Mouse (Mus musculus) thymus, adult 2 months (tissue): ENCODE measurements around the gene Arrdc3. TPM values are rescaled to one million over a fixed set of nuclear protein-coding genes. Genes with fewer than 3 reads are reported as not detected.

ENCODE experiments used
- DNase-seq: peaks from one replicate; pipeline ENCODE4 v3.0.0; 2021
- H3K27ac ChIP-seq: fragments of 200-500 bp; 2 replicates; pipeline ENCODE4 v1.5.1; 2012; ENCODE audit warnings: low read length, control low read depth; ENCODE audit not compliant: control insufficient read depth, insufficient read depth
- H3K27me3 ChIP-seq: fragments of 200-500 bp; 2 replicates; pipeline ENCODE4 v1.6.1; 2012; ENCODE audit warnings: mild to moderate bottlenecking, low read length, moderate library complexity, mixed read lengths; ENCODE audit not compliant: control insufficient read depth, insufficient read depth
- H3K36me3 ChIP-seq: fragments of 200-500 bp; 2 replicates; pipeline ENCODE4 v1.6.1; 2012; ENCODE audit warnings: mild to moderate bottlenecking, low read length, moderate library complexity; ENCODE audit not compliant: control insufficient read depth, insufficient read depth
- H3K4me1 ChIP-seq: fragments of 200-500 bp; replicated peaks from 2 replicates; pipeline ENCODE4 v1.6.1; 2012; ENCODE audit warnings: low read length; ENCODE audit not compliant: control insufficient read depth, insufficient read depth
- H3K4me3 ChIP-seq: fragments of 200-500 bp; 2 replicates; pipeline ENCODE4 v1.5.1; 2012; ENCODE audit warnings: mild to moderate bottlenecking, low read length, control low read depth, moderate library complexity; ENCODE audit not compliant: control insufficient read depth, insufficient read depth
- CTCF ChIP-seq: fragments of 200-500 bp; IDR thresholded peaks from 2 replicates; pipeline ENCODE4 v1.5.1; 2012; ENCODE audit warnings: mild to moderate bottlenecking, control low read depth, low read length, moderate library complexity, borderline replicate concordance; ENCODE audit not compliant: control insufficient read depth, poor library complexity, insufficient read depth; ENCODE audit errors: extremely low read depth
- POLR2A ChIP-seq: fragments of 200-500 bp; IDR thresholded peaks from 2 replicates; pipeline ENCODE4 v1.6.1; 2012; ENCODE audit warnings: mild to moderate bottlenecking, low read length, control low read depth, moderate library complexity; ENCODE audit not compliant: control insufficient read depth, poor library complexity, insufficient read depth; ENCODE audit errors: extremely low read depth
- WGBS: fragments of 180-500 bp; shearing (Covaris S2); methylation state at CpG from one replicate; pipeline ENCODE4 v1.1.7; 2018; 5-methylcytosine and 5-hydroxymethylcytosine counted together
- polyA plus RNA-seq: library from polyadenylated mRNA; depleted of rRNA; stranded (reverse); fragments of >200 nt; gene quantifications from 2 replicates; pipeline ENCODE4 v1.2.3, GENCODE M21; 2012

Gene Arrdc3
- polyA plus RNA-seq, 1 experiment: 18.9 TPM

DNA sequence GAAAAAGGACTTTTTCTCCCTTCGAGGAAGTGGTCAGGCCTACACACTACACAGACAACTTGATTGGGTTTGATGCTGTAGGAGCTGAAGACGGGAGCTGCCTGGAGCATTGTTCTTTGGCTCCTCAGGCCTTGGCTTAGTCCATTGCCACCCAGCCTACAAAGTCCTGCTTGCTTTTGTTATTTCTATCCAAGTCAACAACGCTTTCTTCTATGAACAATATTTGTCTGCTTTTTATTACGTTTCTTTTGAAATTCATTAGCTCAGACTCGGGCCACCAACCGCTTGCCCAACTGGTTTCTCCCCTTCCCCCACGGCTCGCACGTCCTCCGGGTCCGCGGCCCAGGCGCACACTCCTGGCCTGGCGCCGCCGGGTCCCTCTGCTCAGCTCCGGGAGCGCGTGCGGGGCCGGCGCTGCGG is 458 bp upstream of the Arrdc3 start:
- DNase-seq: no peak
- TF ChIP-seq CTCF (no peak), POLR2A (no peak)

DNA sequence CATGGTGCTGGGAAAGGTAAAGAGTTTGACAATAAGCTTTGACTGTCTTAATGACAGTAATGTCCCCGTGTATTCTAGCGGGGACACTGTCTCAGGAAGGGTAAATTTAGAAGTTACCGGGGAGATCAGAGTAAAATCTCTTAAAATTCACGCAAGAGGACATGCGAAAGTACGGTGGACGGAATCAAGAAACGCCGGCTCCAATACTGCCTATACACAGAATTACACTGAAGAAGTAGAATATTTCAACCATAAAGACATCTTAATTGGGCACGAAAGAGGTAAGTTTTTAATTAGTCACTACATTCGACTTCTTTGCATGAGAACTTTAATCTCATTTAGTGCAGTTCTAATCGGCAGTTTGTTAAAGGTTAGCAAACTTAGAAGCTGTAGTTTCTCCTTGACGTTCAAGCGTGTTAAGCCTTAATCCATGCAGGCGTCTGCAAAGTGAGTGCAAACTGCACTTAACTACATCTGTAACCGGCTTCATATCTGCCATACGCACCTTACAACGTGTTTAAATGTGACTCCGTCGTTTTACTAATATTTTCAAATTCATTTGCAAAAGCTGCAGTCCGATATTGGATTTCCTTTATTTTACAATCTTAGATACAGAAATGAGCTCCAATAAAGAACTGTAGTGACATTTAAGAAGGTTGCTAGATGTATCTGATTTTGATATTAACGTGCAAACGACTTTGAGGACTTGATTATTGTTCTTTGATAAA is 629 bp downstream of the Arrdc3 start:
- Histone ChIP-seq H3K4me3 (no peak overlapping the region), H3K4me1 (peaks cover 3% of the 10 kb centered on the region; the same call in 1 of the 2 replicates), H3K36me3 (0 out of 2 replicates have a peak, but pooled peaks cover 1% of the 10 kb centered on the region), H3K27me3 (no peaks in the 10 kb centered on the region), H3K27ac (no peak overlapping the region; the same call in 1 of the 2 replicates)
- TF ChIP-seq CTCF: no peak
- TF ChIP-seq POLR2A: no peak
- under 1% methylated on average over 23 of the region's 23 CpGs for WGBS
- DNase-seq: peak; percentile 13

More for the DNA sequence above, 458 bp upstream of the Arrdc3 start:
- H3K27ac ChIP-seq: peak overlapping the region; percentile 77
- under 1% methylated on average over 23 of the region's 23 CpGs for WGBS
- H3K27me3 ChIP-seq: no peaks in the 10 kb centered on the region
- no peaks in the 10 kb centered on the region for H3K36me3 ChIP-seq
- peak overlapping the region; percentile 54 for H3K4me3 ChIP-seq
- peaks cover 3% of the 10 kb centered on the region; the same call in 1 of the 2 replicates for H3K4me1 ChIP-seq

DNA sequence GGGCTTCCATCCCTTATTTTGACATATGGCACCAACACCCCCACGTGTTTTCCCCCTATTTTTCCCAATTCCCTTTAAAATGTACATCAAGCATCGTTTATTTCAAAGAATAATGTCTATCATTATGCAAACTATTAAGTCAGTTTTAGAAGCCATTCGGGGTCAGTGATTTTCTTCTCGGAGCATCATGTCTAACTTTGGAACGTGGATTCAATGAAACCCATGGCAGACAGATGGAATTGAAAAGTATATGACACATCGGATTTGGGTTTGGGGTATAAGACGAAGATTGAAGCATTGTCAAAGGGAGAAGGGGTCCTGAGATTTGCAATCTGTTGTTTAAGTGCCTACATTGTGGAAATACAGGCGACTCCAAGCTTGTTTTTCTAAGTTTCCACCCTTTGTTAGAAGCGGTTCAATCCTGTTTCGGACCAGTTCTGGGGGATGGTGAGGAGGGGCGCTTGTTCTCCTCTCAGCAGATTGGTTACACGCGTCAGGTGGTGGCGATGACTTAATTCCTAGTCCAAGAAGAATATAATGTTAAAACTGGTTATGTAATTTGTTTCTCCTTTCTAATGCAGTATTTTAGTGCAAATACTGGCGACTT is 1.3 kb downstream of the Arrdc3 start:
- Histone ChIP-seq H3K4me1 (peaks cover 3% of the 10 kb centered on the region; the same call in 1 of the 2 replicates), H3K27ac (peak overlapping the region; percentile 12; the same call in 1 of the 2 replicates), H3K4me3 (peak overlapping the region; percentile 39), H3K36me3 (0 out of 2 replicates have a peak, but pooled peaks cover 3% of the 10 kb centered on the region), H3K27me3 (no peaks in the 10 kb centered on the region)
- TF ChIP-seq CTCF (no peak), POLR2A (no peak)
- under 1% methylated on average over 15 of the region's 15 CpGs for WGBS
- peak; percentile 40 for DNase-seq

DNA sequence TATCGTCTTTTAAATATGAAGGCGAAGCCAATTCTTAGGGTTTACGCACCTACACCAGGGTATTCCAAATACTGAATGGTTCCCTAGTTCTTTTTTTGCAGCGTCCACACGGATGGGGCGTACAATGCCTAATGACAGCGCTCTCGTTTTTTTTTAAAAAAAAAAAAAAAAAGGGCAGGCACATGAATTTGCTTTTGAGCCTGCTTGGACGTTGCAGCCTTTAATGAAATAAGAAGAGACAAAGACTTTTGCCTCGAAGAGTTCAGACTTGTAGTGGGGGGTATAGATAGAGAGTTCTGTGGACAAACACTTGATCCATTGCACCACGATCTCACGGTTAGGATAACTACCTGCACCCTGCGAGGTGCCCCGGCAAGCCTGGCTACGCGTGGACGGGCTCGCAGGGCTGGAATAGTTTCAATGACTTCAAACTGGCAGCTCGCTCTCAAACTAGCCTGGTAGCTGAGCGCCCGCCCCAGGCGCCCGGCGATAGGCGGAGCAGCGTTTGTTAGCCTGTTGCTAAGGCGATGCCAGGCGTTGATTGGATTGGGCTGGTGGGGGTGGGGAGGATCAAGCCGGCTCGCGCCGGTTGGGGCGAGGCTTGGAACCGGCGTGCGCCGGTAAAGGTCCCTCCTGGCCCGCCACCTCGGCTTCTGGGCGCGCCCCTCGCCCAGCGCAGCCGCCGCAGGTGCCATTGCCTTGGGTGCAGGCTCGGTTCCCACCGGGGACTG is 2.1 kb downstream of the Arrdc3 start:
- H3K27ac ChIP-seq: peak overlapping the region; percentile 92
- TF ChIP-seq CTCF (0 out of 2 replicates have a peak, but pooled peaks have one; percentile 37), POLR2A (peak; percentile 35)
- no peaks in the 10 kb centered on the region for H3K27me3 ChIP-seq
- peak overlapping the region; percentile 96 for H3K4me3 ChIP-seq
- under 1% methylated on average over 47 of the region's 47 CpGs for WGBS
- H3K36me3 ChIP-seq: peaks cover 6% of the 10 kb centered on the region
- DNase-seq: peak; percentile 90
- H3K4me1 ChIP-seq: peaks cover 3% of the 10 kb centered on the region; the same call in 1 of the 2 replicates

DNA sequence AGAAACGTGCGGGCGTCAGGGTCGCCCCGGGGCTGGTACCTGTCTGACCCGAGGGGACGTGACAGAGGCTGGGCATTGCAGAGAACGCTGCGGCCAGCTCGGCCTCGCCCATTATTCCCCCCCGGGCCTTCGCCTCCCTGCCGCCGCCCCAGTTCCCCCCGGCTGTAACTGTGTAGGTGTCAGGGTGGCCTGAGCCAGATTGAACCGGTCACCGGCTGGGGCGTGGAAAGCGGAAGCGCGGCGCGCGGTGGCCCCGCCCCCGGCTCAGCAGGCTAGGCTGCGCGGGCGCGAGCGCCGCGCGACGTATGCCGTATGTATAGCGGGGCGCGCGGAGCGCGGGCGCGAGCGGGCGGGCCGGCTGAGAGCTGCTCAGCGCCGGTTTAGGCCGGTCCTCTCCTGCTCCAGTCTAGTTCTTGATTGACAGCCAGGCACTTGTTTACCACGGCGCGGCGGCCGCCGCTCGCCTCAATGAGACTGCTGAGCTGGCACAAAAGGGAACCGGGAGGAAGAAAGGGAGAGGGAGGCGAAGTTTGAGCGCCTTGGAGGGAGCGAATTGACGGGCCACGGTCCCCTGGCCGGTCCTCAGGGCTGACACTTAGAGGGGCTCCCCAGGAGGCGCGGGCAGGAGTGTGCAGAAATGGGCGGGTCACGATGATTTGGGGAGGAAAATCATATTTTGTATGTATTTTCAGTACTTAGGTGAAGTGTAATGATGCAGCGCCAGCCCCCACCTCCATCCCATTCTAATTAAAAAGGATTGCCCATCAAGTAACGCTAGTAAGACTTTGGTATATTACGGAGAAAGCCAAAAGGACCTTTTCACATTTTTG is 2.9 kb downstream of the Arrdc3 start:
- TF ChIP-seq CTCF: no peak
- peak; percentile 78 for TF ChIP-seq POLR2A
- Histone ChIP-seq H3K36me3 (peaks cover 14% of the 10 kb centered on the region), H3K27ac (peak overlapping the region; percentile 94), H3K4me3 (peak overlapping the region; percentile 96), H3K4me1 (peaks cover 3% of the 10 kb centered on the region; the same call in 1 of the 2 replicates), H3K27me3 (no peaks in the 10 kb centered on the region)
- WGBS: under 1% methylated on average over 70 of the region's 72 CpGs
- DNase-seq: peak; percentile 93

DNA sequence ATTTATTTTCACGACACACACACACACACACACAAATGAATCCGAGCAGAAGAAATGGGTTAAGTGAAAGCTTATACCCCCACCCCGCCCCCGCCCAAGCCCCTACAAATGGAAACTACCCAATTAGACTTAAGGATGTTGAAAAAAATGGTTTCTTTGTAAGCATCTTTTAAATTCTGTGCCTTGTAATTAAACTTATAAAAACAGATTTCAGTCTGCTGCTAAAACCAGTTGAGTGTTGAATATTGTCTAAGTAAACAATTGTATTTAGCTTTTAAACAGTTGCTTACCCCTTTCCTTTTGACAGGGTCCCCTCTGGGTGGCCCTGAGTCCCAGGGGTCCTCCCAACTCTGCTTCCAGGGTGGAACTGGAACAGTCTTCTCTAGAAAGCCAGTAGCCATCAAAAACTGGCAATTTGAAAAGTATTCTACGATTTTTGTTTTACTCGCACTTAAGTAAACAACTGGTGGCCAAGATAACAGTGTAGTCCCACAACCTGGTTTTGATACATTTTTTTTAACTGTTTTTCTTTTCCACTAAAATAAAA is 3.6 kb downstream of the Arrdc3 start:
- Histone ChIP-seq H3K27ac (peak overlapping the region; percentile 94; the same call in 1 of the 2 replicates), H3K36me3 (peaks cover 20% of the 10 kb centered on the region), H3K4me1 (peaks cover 3% of the 10 kb centered on the region; the same call in 1 of the 2 replicates), H3K4me3 (no peak overlapping the region), H3K27me3 (no peaks in the 10 kb centered on the region)
- TF ChIP-seq POLR2A: no peak
- WGBS: 31% methylated on average over 6 of the region's 6 CpGs
- no peak for DNase-seq
